Mouse (Mus musculus): ENCODE results near the gene Evpl.
A peak's percentile ranks its signal among the peaks of the same experiment; 100 is the strongest.
"Not testable (repeated sequence)": the region's sequence is repeated elsewhere in the genome, so short reads cannot be mapped to it uniquely, and the experiment has no call there.

The Evpl gene

GRCm38 (mm10) chr11:116237742-116238395 lies at the start of gene Evpl:
TSS of gene Evpl (minus strand) at chr11:116238077.
- DNase-seq (ENCODE audit: low spot score), result no peak

DNA sequence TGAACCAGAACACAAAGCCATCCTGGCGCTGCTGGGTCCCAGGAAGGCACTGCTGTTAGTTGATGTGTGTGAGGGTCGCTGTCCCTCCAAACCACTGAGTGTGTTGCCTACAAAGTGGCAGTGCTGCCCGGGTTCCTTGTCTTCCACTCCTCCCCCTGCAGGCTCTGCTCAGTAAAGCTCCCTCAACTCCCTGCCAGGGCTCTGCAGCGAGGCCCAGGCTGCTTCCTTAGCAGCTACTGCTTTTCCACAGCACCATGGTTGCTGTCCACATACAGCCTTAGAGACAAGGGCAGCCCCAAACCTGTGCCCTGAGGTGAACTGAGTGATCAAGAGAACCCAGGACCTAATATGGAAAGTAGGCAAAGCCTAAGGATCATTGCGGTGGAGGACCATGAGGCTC lies 49.5 kb upstream of the Evpl start:
- DNase-seq (ENCODE audit: low spot score), result no peak

DNA sequence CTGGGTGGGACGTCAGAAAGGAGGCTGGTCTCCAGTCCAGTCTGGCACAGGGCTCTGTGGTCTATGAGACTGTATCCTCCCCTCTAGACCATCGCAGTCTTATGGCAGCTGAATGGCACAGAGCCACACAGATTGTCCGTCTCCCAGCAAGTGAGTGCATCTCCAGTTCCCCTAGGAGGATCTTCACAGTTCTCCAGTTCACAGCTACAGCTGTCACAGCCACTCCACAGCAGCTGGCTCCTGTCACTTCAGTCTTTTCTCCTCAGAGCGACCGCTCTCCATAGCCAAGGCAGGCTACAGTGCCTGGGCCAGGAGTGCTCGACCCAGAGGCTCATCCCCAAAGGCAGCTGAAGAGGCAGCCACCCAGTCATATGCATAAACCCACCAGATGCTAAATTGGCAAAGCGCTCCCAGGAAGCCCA lies 47.9 kb upstream of the Evpl start:
- DNase-seq (ENCODE audit: low spot score), result no peak

GRCm38 (mm10) chr11:116283982-116284381 lies 46.1 kb upstream of the Evpl start:
- DNase-seq (ENCODE audit: low spot score), result no peak

DNA sequence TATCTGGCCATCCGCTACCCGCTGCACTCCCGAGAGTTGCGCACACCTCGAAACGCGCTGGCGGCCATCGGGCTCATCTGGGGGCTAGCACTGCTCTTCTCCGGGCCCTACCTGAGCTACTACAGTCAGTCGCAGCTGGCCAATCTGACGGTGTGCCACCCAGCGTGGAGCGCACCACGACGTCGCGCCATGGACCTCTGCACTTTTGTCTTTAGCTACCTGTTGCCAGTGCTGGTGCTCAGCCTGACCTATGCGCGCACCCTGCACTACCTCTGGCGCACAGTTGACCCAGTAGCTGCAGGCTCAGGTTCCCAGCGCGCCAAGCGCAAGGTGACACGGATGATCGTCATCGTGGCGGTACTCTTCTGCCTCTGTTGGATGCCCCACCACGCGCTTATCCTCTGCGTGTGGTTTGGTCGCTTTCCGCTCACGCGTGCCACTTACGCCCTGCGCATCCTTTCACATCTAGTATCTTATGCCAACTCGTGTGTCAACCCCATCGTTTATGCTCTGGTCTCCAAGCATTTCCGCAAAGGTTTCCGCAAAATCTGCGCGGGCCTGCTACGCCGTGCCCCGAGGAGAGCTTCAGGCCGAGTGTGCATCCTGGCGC lies 45.1 kb upstream of the Evpl start:
- no peak for DNase-seq (ENCODE audit: low spot score)

DNA sequence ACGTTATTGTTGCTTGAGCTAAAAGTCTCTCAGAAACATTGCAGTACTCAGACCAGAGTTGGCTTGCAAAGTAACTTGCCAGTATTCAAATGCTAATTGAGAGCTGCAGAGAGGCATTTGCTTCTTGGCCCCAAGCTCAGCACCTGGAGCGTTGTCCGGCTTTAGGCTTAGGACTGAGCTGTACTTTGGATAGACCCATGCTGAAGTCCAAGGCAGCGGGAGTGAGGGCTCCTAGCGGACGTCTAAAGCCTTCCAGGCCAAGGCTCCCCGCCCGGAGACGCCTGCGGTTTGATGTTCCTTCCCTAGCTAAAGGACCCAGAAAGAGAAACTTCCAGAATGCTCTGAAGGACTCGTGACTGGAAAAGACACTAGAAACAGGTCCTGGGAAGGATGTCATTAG lies 44.2 kb upstream of the Evpl start:
- DNase-seq (ENCODE audit: low spot score), result no peak

GRCm38 (mm10) chr11:116281671-116282070 lies 43.8 kb upstream of the Evpl start:
- no peak for DNase-seq (ENCODE audit: low spot score)

GRCm38 (mm10) chr11:116280751-116281663 lies 43.1 kb upstream of the Evpl start, which contains the start of gene Galr2:
TSS of gene Galr2 (plus strand) at chr11:116280939.
- no peak for DNase-seq (ENCODE audit: low spot score)

- not testable (repeated sequence) for DNase-seq (ENCODE audit: low spot score)
Observed at GRCm38 (mm10) chr11:116277184-116277583, 39.3 kb upstream of the Evpl start.

DNA sequence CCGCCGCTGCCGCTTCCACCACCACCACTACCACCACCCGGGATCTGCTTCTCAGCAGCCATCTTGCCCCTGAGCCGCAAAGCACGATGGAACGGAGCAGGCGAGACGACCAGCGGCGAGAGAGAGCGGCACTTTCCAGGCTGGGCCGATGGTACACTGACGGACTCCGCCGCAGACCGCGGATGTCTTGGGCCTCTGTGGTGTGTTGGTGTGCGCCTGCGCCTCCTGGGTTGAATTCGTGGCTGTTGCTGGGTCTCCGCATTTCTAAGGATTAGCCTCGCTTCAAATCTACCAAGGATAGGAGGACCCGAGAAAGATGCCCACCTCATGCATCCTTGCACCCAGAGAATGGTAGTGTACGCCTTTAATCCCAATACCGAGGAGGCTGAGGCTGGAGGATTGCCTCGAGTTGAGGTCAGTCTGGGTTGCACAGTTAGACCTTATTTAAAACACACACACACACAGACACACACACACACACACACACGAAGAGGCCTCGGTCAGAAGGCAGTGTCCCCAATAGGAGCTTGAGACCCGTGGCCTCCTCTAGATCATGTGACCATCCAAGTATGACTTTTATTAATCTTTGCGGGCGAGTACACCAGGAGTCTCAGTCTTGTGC lies 36.3 kb upstream of the Evpl start, which contains the start of gene Srp68:
Gene Srp68 (minus strand): TSS at position 173 of the 622 bp plus-strand sequence.
- DNase-seq (ENCODE audit: low spot score), result peak; percentile 84

GRCm38 (mm10) chr11:116273469-116274044 lies 35.7 kb upstream of the Evpl start:
- DNase-seq (ENCODE audit: low spot score), result no peak

GRCm38 (mm10) chr11:116272589-116273468 lies 35.0 kb upstream of the Evpl start:
- no peak for DNase-seq (ENCODE audit: low spot score)

DNA sequence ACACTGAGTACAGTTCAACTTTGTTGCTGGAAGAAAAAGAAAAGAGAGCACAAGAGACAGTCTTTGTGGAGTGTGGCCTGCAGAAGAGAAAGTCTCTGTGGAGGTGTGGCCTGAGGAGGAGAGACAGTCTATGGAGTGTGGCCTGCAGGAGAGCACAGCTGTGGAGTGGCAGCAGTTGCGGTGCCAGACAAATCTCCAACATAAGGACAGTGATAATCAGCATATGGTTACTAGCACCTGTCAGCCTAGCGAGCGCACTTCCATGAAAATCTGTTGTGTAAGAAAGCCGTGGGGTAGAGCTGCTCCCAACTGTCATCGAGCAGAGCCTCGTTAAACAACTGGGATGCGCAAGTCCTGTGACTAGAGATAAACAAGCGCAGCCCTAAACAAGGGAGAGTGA lies 31.7 kb upstream of the Evpl start:
- no peak for DNase-seq (ENCODE audit: low spot score)

- DNase-seq (ENCODE audit: low spot score), result no peak
Observed at GRCm38 (mm10) chr11:116268313-116268712, 30.4 kb upstream of the Evpl start.

DNA sequence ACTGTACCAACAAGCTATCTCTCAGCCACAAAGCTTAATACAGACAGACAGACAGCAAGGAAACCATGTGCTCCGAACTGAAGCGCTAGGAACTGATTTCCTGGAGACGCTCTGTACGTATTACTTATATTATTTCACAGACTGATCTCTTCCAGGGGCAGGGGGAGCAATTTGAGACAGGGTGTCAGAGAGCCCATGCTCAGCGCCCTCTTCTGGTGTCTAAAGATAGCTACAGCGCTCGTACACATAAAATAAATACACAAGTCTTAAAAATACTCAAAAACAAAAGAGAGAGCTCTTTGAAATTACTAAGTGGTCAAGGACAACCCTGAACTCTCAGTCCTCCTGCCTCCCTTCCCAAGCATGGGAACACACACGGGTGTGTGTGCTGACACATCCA lies 29.8 kb upstream of the Evpl start:
- no peak for DNase-seq (ENCODE audit: low spot score)

GRCm38 (mm10) chr11:116265850-116266249 lies 28.0 kb upstream of the Evpl start:
- no peak for DNase-seq (ENCODE audit: low spot score)

DNA sequence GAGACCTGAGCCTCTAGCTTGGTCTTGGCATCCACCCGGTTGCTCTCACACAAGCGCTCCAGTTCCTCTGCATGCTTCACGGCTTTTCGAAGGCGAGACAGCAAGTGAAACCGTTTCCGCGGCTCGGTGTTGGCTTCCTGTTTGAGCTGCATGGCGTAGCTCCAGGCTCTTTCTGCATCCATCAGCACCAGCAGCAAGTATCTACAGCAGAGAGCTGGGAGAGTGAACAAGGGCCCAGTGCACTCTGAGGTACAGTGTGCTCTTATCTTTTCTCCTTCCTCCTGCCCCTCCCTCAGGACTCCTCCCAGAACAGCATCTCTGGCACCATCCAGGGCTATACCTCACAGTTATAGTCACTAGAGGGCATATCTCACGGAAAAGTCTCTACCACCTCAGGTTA lies 27.5 kb upstream of the Evpl start:
- DNase-seq (ENCODE audit: low spot score), result no peak

DNA sequence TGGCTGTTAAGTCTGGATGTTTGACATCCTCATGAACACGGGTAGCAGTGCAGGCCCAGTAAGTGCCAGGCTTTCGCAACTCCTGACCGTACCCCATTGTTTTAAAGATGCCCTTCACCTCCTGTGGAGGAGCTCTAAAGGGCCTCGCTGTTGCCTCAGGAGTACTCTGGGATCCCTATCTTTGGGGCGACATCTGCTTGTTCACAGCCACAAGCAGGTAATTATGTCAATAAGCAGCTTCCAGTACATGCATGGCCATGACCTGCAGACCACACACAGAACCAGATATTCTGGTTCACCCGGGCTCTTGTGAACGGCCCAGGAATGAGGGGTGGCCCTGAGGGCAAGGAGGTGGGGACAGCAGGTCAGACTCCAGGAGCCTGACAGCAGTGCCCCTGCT lies 22.4 kb upstream of the Evpl start:
- no peak for DNase-seq (ENCODE audit: low spot score)

- DNase-seq (ENCODE audit: low spot score), result no peak
Observed at GRCm38 (mm10) chr11:116259461-116259860, 21.6 kb upstream of the Evpl start.

- no peak for DNase-seq (ENCODE audit: low spot score)
Observed at GRCm38 (mm10) chr11:116255982-116256675, 18.3 kb upstream of the Evpl start.
